Mouse (Mus musculus): ENCODE measurements around the gene Dlgap1. TPM values are rescaled to one million over a fixed set of nuclear protein-coding genes. Genes with fewer than 3 reads are reported as not detected.

Dlgap1 gene
- polyA plus RNA-seq, 1 experiment from 2014 or later, result 12.3 TPM

- Histone ChIP-seq H3K4me1 (no peaks in the 10 kb centered on the region), H3K36me3 (no peaks in the 10 kb centered on the region), H3K9me3 (no peaks in the 10 kb centered on the region), H3K9ac (no peak overlapping the region), H3K4me3 (no peak overlapping the region), H3K4me2 (replicated peaks) (no peak overlapping the region), H3K27me3 (replicated peaks) (no peaks in the 10 kb centered on the region), H3K27ac (no peak overlapping the region)
- 81% methylated on average over 5 of the region's 5 CpGs for WGBS
- no peak for ATAC-seq (ENCODE audit: low FRiP score, low read depth)
Observed at GRCm38 (mm10) chr17:70437229-70437628, 468.4 kb downstream of the Dlgap1 start.

- Histone ChIP-seq H3K4me2 (replicated peaks) (no peak overlapping the region), H3K9me3 (no peaks in the 10 kb centered on the region), H3K4me1 (no peaks in the 10 kb centered on the region), H3K27me3 (replicated peaks) (no peaks in the 10 kb centered on the region), H3K9ac (no peak overlapping the region), H3K36me3 (no peaks in the 10 kb centered on the region), H3K27ac (no peak overlapping the region), H3K4me3 (no peak overlapping the region)
- WGBS, result 93% methylated on average over 14 of the region's 14 CpGs
- ATAC-seq (ENCODE audit: low FRiP score, low read depth), result no peak
Observed at GRCm38 (mm10) chr17:70442976-70443375, 474.1 kb downstream of the Dlgap1 start.

- Histone ChIP-seq H3K4me3 (no peak overlapping the region), H3K27me3 (replicated peaks) (no peaks in the 10 kb centered on the region), H3K27ac (no peak overlapping the region), H3K4me2 (replicated peaks) (no peak overlapping the region), H3K36me3 (no peaks in the 10 kb centered on the region), H3K9me3 (no peaks in the 10 kb centered on the region), H3K9ac (no peak overlapping the region), H3K4me1 (no peaks in the 10 kb centered on the region)
- ATAC-seq (ENCODE audit: low FRiP score, low read depth), result no peak
- 83% methylated on average over 8 of the region's 8 CpGs for WGBS
Observed at GRCm38 (mm10) chr17:70446451-70446850, 477.6 kb downstream of the Dlgap1 start.

GRCm38 (mm10) chr17:70455036-70455435 is 486.2 kb downstream of the Dlgap1 start:
- no peak overlapping the region for H3K27ac ChIP-seq
- no peaks in the 10 kb centered on the region for H3K4me1 ChIP-seq
- ATAC-seq (ENCODE audit: low FRiP score, low read depth), result no peak
- no peak overlapping the region for H3K9ac ChIP-seq
- no peak overlapping the region for H3K4me3 ChIP-seq
- 89% methylated on average over 7 of the region's 7 CpGs for WGBS
- no peaks in the 10 kb centered on the region for H3K36me3 ChIP-seq
- no peaks in the 10 kb centered on the region for H3K9me3 ChIP-seq
- H3K4me2 ChIP-seq (replicated peaks), result no peak overlapping the region
- H3K27me3 ChIP-seq (replicated peaks), result no peaks in the 10 kb centered on the region

GRCm38 (mm10) chr17:70457103-70457502 is 488.2 kb downstream of the Dlgap1 start:
- 77% methylated on average over 1 of the region's 1 CpGs for WGBS
- H3K36me3 ChIP-seq, result no peaks in the 10 kb centered on the region

GRCm38 (mm10) chr17:70462231-70462630 is 493.4 kb downstream of the Dlgap1 start:
- Histone ChIP-seq H3K27ac (no peak overlapping the region), H3K9me3 (no peaks in the 10 kb centered on the region), H3K4me2 (replicated peaks) (no peak overlapping the region), H3K4me1 (no peaks in the 10 kb centered on the region), H3K9ac (no peak overlapping the region), H3K36me3 (no peaks in the 10 kb centered on the region), H3K4me3 (no peak overlapping the region), H3K27me3 (replicated peaks) (no peaks in the 10 kb centered on the region)
- no peak for ATAC-seq (ENCODE audit: low FRiP score, low read depth)
- WGBS, result 89% methylated on average over 8 of the region's 8 CpGs

More at GRCm38 (mm10) chr17:70457103-70457502, 488.2 kb downstream of the Dlgap1 start:
- Histone ChIP-seq H3K9me3 (no peaks in the 10 kb centered on the region), H3K4me1 (no peaks in the 10 kb centered on the region), H3K27ac (no peak overlapping the region), H3K27me3 (replicated peaks) (no peaks in the 10 kb centered on the region), H3K4me3 (no peak overlapping the region), H3K9ac (no peak overlapping the region), H3K4me2 (replicated peaks) (no peak overlapping the region)
- ATAC-seq (ENCODE audit: low FRiP score, low read depth), result no peak

- Histone ChIP-seq H3K36me3 (no peaks in the 10 kb centered on the region), H3K9ac (no peak overlapping the region), H3K9me3 (no peaks in the 10 kb centered on the region), H3K27me3 (replicated peaks) (no peaks in the 10 kb centered on the region), H3K4me2 (replicated peaks) (no peak overlapping the region), H3K4me3 (no peak overlapping the region), H3K27ac (no peak overlapping the region), H3K4me1 (no peaks in the 10 kb centered on the region)
- no peak for ATAC-seq (ENCODE audit: low FRiP score, low read depth)
- 71% methylated on average over 8 of the region's 8 CpGs for WGBS
Observed at GRCm38 (mm10) chr17:70462771-70463491, 494.1 kb downstream of the Dlgap1 start.

- Histone ChIP-seq H3K27me3 (replicated peaks) (no peaks in the 10 kb centered on the region), H3K27ac (no peak overlapping the region), H3K4me2 (replicated peaks) (no peak overlapping the region), H3K4me3 (no peak overlapping the region), H3K9ac (no peak overlapping the region), H3K36me3 (no peaks in the 10 kb centered on the region), H3K9me3 (no peaks in the 10 kb centered on the region), H3K4me1 (no peaks in the 10 kb centered on the region)
- WGBS, result 49% methylated on average over 4 of the region's 4 CpGs
- no peak for ATAC-seq (ENCODE audit: low FRiP score, low read depth)
Observed at GRCm38 (mm10) chr17:70466413-70466812, 497.5 kb downstream of the Dlgap1 start.

- Histone ChIP-seq H3K27ac (no peak overlapping the region), H3K36me3 (no peaks in the 10 kb centered on the region), H3K27me3 (replicated peaks) (no peaks in the 10 kb centered on the region), H3K4me1 (no peaks in the 10 kb centered on the region), H3K9ac (no peak overlapping the region), H3K4me2 (replicated peaks) (no peak overlapping the region), H3K9me3 (no peaks in the 10 kb centered on the region), H3K4me3 (no peak overlapping the region)
- no peak for ATAC-seq (ENCODE audit: low FRiP score, low read depth)
- WGBS, result 79% methylated on average over 7 of the region's 7 CpGs
Observed at GRCm38 (mm10) chr17:70470970-70471371, 502.1 kb downstream of the Dlgap1 start.

- no peak overlapping the region for H3K27ac ChIP-seq
- no peaks in the 10 kb centered on the region for H3K4me1 ChIP-seq
- H3K4me3 ChIP-seq, result no peak overlapping the region
- 90% methylated on average over 7 of the region's 7 CpGs for WGBS
- ATAC-seq (ENCODE audit: low FRiP score, low read depth), result no peak
- no peaks in the 10 kb centered on the region for H3K27me3 ChIP-seq (replicated peaks)
- H3K36me3 ChIP-seq, result no peaks in the 10 kb centered on the region
- H3K9ac ChIP-seq, result no peak overlapping the region
- no peaks in the 10 kb centered on the region for H3K9me3 ChIP-seq
- no peak overlapping the region for H3K4me2 ChIP-seq (replicated peaks)
Observed at GRCm38 (mm10) chr17:70472162-70472561, 503.3 kb downstream of the Dlgap1 start.

- 87% methylated on average over 4 of the region's 4 CpGs for WGBS
- H3K9me3 ChIP-seq, result no peaks in the 10 kb centered on the region
- ATAC-seq (ENCODE audit: low FRiP score, low read depth), result no peak
Observed at GRCm38 (mm10) chr17:70473871-70474270, 505.0 kb downstream of the Dlgap1 start.

GRCm38 (mm10) chr17:70483716-70484115 is 514.8 kb downstream of the Dlgap1 start:
- no peak overlapping the region for H3K4me3 ChIP-seq
- no peak overlapping the region for H3K4me2 ChIP-seq (replicated peaks)
- no peaks in the 10 kb centered on the region for H3K27me3 ChIP-seq (replicated peaks)
- H3K36me3 ChIP-seq, result no peaks in the 10 kb centered on the region
- WGBS, result 90% methylated on average over 4 of the region's 4 CpGs
- no peak overlapping the region for H3K27ac ChIP-seq
- H3K4me1 ChIP-seq, result no peaks in the 10 kb centered on the region
- no peak overlapping the region for H3K9ac ChIP-seq
- H3K9me3 ChIP-seq, result no peaks in the 10 kb centered on the region
- no peak for ATAC-seq (ENCODE audit: low FRiP score, low read depth)

More at GRCm38 (mm10) chr17:70473871-70474270, 505.0 kb downstream of the Dlgap1 start:
- Histone ChIP-seq H3K27me3 (replicated peaks) (no peaks in the 10 kb centered on the region), H3K9ac (no peak overlapping the region), H3K36me3 (no peaks in the 10 kb centered on the region), H3K4me1 (no peaks in the 10 kb centered on the region), H3K4me2 (replicated peaks) (no peak overlapping the region), H3K4me3 (no peak overlapping the region), H3K27ac (no peak overlapping the region)

- Histone ChIP-seq H3K9me3 (no peaks in the 10 kb centered on the region), H3K4me1 (no peaks in the 10 kb centered on the region), H3K27ac (no peak overlapping the region), H3K4me3 (no peak overlapping the region), H3K27me3 (replicated peaks) (no peaks in the 10 kb centered on the region), H3K4me2 (replicated peaks) (no peak overlapping the region), H3K9ac (no peak overlapping the region), H3K36me3 (no peaks in the 10 kb centered on the region)
- no peak for ATAC-seq (ENCODE audit: low FRiP score, low read depth)
- WGBS, result 90% methylated on average over 4 of the region's 4 CpGs
Observed at GRCm38 (mm10) chr17:70485668-70486067, 516.8 kb downstream of the Dlgap1 start.

Measured in neural tube, embryonic 12.5 days (tissue).